Mouse (Mus musculus) megakaryocyte progenitor cell, adult 5-6 weeks (primary cell): ENCODE data around the gene Naaladl2. TPM values are rescaled to one million over a fixed set of nuclear protein-coding genes. Genes with fewer than 3 reads are reported as not detected.
A peak's percentile ranks its signal among the peaks of the same experiment; 100 is the strongest.
"Not testable (repeated sequence)": the region's sequence is repeated elsewhere in the genome, so short reads cannot be mapped to it uniquely, and the experiment has no call there.

ENCODE experiments used
- ATAC-seq: replicated peaks from 2 replicates; pipeline ENCODE4 v1.8.0; 2016; ENCODE audit warnings: mild to moderate bottlenecking, moderate TSS enrichment, inconsistent platforms; ENCODE audit not compliant: poor library complexity
- total RNA-seq, 2 experiments: library from RNA; stranded (forward) in 1 of 2; stranded (reverse) in 1 of 2; fragments of 157-497, 149-512 nt in 1 of 2; fragments of 200-1000 nt in 1 of 2; gene quantifications; 2 replicates each; pipeline versions ENCODE4 v1.2.3 to v1.2.4; 2015 to 2017

Naaladl2 gene
- total RNA-seq, 2 experiments from 2014 or later: not detected

GRCm38 (mm10) chr3:24355010-24355409 lies 789.1 kb downstream of the Naaladl2 start:
- ATAC-seq: no peak

DNA sequence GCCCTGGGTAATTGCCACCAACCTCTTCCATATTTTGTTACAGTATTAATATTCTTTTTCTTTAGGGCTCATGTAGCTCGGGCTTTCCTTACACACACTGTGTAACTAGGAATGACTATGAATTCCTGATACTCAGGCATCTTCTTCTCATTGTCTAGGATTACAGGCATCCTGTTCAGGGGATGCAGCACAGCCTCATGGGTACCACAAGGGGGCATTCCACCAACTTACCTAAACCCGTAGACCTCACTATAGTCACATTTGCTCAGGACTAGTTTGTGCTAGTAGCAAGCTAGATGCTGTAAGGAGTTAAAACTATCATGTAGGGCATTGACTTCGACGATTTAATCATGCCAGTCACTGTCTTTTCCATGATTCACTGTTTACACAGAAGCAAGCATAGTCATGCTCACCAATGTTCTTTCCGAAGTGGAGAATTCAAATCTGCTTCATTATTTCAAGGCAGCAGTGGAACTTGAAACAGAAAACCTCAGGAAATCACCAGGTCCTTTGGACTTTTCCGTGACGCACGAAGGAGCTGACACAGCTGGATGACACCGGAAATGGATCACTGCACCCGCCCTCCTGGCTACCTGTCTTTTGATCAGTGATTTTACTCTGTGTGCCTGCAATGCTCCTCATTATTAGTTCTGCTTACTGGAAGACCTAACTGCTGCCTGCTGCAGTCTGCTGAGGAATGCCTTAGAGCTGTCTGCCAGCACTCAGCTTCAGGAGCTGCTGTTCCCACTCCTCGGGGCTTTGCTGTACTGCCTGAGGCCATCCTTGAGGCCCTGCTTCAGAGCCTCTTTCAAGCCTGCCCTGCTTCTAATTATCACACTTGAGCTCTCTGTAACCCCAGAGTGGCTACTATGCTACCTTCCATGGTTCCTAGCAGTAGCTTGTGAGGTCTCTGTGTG lies 822.3 kb downstream of the Naaladl2 start:
- no peak for ATAC-seq

DNA sequence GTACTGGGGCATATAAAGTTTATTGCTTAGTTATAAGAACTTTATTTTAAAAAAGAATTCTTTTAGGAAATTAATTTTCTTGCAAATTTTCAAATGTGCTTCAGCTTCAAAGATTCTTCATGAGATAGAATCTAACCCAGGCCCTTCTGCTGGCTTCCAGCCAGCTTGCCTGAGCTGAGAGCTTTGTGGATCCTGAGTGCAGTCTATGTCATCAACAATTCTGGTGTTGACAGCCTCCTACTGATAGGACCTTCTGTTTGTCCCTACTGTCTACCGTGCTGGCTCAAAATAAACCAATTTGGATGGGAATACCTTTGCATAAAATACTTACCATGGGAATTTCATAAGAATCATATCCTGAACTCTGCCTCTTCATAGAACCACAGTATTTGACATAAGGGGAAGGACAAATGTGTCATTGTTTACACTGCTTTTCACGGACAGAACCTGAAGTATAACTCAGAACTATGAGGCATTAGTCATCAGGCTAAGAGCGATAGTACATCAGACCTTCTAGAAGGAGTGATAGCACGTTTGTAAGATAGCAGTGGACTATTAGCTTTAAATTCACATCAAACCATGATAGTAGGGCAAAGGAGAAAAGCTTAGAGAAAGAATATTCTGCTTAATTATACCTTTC lies 829.3 kb downstream of the Naaladl2 start:
- no peak for ATAC-seq

DNA sequence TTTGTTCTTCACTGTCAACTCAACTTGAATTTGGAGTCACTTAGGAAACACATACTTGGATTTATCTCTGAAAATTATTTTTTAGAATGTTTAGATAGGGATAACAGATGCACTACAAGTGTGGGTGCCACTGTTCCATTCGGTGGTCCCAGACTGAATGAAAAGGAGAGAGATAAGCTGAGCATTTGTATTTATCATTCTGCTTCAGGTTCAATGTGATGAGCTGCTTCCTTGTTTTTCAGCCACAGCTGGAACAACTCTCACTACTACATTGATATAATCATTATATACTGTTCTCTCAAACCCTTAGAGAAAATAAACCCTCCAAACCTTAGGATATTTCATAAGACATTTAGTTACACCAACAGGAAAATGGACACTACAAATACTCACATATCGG lies 918.6 kb downstream of the Naaladl2 start:
- ATAC-seq: no peak

DNA sequence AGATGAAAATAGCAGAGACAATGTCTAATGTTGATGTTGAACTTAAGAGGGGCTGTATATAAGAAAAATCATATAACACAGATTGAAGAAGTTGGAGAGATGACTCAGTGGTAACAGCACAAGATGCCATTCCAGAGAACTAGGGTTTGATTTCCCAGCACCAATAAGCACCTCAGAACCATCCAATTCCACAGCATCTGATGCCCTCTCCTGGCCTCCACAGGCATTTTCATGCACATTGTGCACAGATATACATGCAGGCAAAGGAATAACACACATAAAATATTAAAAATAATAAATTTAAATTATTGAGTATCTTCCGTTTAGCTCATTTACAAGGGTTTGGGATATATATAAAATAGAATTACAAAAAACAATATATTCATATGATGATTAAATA lies 926.6 kb downstream of the Naaladl2 start:
- no peak for ATAC-seq

DNA sequence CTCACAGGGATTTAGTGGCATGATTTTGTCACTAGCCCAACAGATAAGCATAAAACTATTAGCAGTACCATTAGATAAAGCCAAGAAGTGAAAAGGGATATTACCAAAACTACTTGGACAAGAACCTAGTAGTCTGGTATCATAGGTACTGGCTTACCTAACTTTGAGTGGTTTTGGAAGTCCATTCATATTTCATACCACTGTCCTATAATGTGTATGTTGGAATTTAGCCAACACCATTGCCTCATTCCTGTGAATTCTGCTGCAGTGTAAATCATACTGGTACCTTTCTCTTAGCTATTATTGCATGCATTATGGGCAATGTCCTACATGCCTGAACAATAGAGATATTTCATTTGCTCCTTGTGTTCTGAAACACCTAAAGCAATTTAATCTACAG lies 977.5 kb downstream of the Naaladl2 start:
- ATAC-seq: no peak

GRCm38 (mm10) chr3:24163992-24164391 lies 980.1 kb downstream of the Naaladl2 start:
- ATAC-seq: no peak

DNA sequence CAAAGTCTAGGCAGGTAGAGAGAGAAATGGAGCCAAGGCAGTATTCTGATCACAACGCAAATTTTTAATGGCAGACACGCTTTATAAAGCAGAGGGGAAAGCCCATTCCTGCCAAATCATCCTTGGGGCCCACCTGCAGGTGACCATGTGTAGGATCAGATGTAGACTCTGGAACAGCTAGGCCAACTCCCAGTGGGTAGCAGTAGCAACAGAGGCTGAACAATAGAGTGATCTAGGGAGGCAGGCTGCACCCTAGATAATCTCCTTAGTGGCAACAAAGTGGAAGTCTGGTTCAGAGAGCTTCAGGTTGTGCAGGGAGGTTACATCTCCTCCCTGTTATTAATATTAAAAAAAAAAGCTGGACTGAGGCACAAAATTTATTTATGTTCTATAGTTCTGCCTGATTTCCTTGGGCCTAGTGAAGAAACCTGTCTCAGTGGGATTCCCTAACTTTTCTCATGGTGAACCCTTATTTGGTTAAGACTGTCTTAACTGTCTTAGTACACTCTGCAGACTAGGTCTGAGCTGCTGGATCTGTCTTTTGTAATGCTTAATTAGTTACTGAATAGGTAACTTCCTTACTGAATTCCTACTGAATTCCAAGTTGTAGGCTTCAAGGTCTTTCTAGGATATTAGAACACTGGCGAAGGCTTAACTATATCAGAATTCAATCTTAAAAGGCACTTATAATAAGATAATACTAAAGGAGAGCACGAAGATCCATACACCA lies 992.8 kb downstream of the Naaladl2 start:
- not testable (repeated sequence) for ATAC-seq

DNA sequence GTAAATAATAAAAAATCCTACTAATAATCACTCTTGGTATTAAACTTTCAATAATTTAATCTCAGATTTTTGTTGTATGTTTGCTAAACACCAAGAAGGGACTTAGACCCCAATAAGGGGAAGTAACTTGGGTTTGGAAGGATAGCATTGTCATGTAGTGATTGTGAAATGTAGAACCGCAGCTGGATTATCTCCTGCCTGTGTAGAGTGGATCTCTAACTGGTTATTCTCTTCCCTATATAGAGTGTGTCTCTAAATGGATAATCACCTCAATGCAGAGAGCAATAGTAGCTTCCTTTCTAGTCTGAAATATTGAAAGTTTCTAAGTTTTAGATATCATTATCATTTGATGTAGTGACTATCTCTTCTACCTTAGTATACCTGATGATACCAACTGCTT lies 1001.3 kb downstream of the Naaladl2 start:
- no peak for ATAC-seq

DNA sequence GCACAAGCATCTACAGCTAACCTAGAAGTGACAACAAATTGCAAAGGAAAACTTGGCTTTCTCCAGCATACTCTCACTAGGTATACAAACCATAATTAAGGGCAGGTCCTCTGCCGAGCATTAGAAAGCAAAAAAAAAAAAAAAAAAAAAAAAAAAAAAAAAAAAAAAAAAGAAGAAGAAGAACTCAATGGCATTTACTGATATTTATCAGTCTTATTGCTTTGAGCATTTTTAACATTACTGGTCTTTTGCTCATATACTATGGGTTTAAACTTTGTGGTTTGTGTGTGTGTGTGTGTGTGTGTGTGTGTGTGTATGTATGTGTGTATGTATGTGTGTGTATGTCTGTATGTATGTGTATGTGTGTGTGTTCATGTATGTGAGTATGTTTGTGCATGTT lies 1006.1 kb downstream of the Naaladl2 start:
- ATAC-seq: no peak

DNA sequence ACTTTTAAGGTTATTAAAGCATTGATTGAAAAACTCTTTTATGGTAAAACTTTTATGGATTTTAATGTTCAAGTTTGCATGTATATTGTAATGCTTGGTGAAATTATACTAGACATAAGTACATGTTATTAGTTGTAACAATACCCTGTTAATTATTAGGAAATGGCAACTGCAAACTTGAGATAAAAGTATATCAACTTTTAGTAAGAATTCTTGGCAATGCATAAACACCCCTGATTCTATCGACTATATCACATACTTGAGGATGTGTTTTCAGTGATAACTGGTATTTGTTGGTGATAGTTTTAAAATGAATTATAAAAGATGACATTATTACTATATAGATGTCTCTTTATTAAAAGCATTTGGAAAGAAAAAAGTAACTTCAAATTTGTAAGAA lies 1017.9 kb downstream of the Naaladl2 start:
- no peak for ATAC-seq

- no peak for ATAC-seq
Observed at GRCm38 (mm10) chr3:24124034-24124433, 1020.0 kb downstream of the Naaladl2 start.

DNA sequence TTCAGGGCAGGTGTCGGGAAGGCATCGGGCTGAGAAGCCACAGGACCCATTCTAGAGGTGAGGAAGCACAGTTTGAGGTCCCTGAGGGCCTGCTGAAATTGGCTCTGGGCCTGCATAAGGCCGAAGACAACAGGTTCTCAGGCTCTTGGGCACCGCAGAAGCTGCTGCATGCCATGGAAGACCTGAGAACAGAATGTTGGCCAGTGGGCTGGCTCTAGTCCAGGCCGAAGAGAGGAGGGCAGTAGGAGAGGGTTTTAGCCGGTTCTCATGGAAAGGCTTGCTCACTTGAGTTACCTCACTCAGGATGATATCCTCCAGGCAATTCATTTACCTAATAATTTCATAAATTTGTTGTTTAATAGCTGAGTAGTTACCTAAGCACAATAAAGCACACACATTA lies 1025.9 kb downstream of the Naaladl2 start:
- ATAC-seq: no peak

DNA sequence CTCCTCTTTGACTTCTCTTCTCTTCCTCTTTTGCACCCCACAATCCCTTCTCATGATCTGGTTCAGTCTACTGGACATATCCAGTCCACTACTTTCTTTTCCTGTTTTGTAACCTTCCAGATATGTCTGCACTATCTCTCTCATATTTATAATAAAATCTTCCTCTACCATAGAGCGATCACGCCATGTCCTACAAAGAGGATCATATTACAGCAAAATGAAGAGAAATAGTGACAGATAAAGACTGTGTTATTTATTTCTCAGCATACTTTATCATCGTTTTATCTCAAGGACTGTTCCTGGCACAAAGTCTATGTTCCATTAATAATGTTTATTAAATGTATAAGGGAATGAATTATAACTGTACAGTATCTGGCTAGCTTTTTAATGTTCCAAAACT lies 1029.2 kb downstream of the Naaladl2 start:
- ATAC-seq: no peak

- no peak for ATAC-seq
Observed at GRCm38 (mm10) chr3:24113360-24113759, 1030.7 kb downstream of the Naaladl2 start.

DNA sequence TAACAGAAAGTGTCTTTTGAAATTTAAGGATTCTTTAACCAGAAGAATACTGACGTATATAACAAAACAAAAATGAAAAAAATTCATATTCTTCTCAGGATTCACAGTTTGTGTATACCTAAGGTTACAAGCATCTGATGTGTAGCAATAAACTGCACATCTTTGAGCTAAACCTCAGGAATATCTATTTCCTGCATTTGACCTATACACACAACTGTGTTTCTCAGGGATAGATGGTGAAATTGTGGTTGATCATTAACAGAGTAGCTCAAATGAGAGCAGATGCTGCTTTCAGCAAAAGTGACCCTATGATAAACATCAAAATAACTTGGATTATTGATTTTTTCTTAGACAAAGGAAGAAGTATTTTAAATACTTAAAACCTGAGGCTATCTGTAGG lies 1037.7 kb downstream of the Naaladl2 start:
- no peak for ATAC-seq

DNA sequence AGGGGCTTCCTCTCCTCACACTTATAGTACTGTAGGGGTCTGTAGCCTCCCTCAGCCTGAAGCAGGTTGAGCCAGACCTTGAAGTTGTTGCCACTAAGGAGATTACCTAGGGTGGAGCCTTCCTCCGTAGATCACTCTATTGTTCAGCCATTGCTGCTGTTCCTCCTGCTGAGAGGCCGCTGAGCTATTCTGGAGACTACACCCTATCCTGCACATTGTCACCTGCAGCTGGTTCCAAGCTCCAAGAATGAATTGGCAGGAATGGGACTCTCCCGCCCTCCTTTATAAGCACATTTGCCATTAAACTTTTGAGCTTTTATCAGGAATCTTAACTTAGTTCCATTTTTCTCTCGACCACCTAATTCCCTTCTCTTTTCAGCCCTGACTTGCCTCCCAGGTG lies 1064.3 kb downstream of the Naaladl2 start:
- ATAC-seq: no peak

DNA sequence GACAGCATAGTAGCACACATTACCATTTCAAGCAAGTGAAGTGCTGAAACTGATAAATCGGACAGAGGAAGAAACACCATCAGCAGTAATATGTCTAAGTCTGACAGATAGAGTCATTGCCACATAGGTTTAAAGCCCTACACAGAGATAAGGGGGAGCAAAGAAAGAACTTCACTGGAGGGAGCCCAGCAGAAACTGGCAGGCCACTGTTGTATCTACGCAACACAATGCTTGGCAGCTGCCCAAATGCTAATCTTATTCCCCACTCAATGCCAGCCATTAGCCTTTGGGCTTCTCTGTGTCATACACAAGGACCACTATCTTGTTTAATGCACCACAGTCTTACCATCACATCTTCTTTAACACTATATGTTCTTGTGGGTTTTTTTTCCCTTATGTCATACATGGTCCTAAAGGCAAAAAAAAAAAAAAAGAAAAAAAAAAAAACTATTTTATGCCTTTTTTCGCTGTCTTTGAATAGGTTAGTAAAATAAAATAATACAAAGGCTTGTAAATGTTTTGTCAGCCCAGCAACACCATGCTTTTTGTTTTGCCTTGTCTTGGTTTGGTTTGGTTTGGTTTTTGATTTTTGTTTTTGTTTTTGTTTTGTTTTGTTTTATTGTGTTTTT lies 1072.8 kb downstream of the Naaladl2 start:
- 0 out of 2 replicates have a peak, but pooled peaks have one; percentile 34 for ATAC-seq

- ATAC-seq: no peak
Observed at GRCm38 (mm10) chr3:24070424-24071168, 1073.5 kb downstream of the Naaladl2 start.

GRCm38 (mm10) chr3:24048217-24048616 lies 1095.8 kb downstream of the Naaladl2 start:
- no peak for ATAC-seq
